Mouse (Mus musculus) heart, postnatal 4 days (tissue): ENCODE measurements around the gene Angpt4. TPM values are rescaled to one million over a fixed set of nuclear protein-coding genes. Genes with fewer than 3 reads are reported as not detected.
A peak's percentile ranks its signal among the peaks of the same experiment; 100 is the strongest.

ENCODE experiments used
- DNase-seq: peaks from one replicate; pipeline ENCODE4 v3.0.0; 2021
- total RNA-seq, 2 experiments: library from RNA; stranded (reverse); gene quantifications; 2 replicates each; pipeline ENCODE4 v1.2.3; 2021

Gene Angpt4
- total RNA-seq, result under 1 TPM; 0.14 to 0.18 TPM

GRCm38 (mm10) chr2:151910919-151911500, at the start of gene Angpt4:
TSS of gene Angpt4 (plus strand) at chr2:151911210.
- DNase-seq, result peak; percentile 25

- no peak for DNase-seq
Observed at GRCm38 (mm10) chr2:151862257-151862810, 48.7 kb upstream of the Angpt4 start.

GRCm38 (mm10) chr2:151864941-151865340, 46.1 kb upstream of the Angpt4 start:
- DNase-seq, result no peak

- DNase-seq, result peak; percentile 68
Observed at GRCm38 (mm10) chr2:151866487-151866886, 44.5 kb upstream of the Angpt4 start.

- DNase-seq, result no peak
Observed at GRCm38 (mm10) chr2:151868196-151868595, 42.8 kb upstream of the Angpt4 start.

GRCm38 (mm10) chr2:151874551-151874950, 36.5 kb upstream of the Angpt4 start:
- peak; percentile 51 for DNase-seq

- peak; percentile 73 for DNase-seq
Observed at GRCm38 (mm10) chr2:151876012-151876485, 35.0 kb upstream of the Angpt4 start.

- no peak for DNase-seq
Observed at GRCm38 (mm10) chr2:151878645-151879044, 32.4 kb upstream of the Angpt4 start.

- no peak for DNase-seq
Observed at GRCm38 (mm10) chr2:151879760-151880159, 31.2 kb upstream of the Angpt4 start.

GRCm38 (mm10) chr2:151891031-151891430, 20.0 kb upstream of the Angpt4 start:
- DNase-seq, result no peak

GRCm38 (mm10) chr2:151893122-151893774, 17.8 kb upstream of the Angpt4 start:
- DNase-seq, result no peak

GRCm38 (mm10) chr2:151894209-151894980, 16.6 kb upstream of the Angpt4 start:
- DNase-seq, result no peak

GRCm38 (mm10) chr2:151895911-151896310, 15.1 kb upstream of the Angpt4 start:
- no peak for DNase-seq

- no peak for DNase-seq
Observed at GRCm38 (mm10) chr2:151898106-151898505, 12.9 kb upstream of the Angpt4 start.

GRCm38 (mm10) chr2:151900845-151901244, 10.2 kb upstream of the Angpt4 start:
- no peak for DNase-seq

GRCm38 (mm10) chr2:151903267-151903666, 7.7 kb upstream of the Angpt4 start:
- DNase-seq, result no peak

GRCm38 (mm10) chr2:151903933-151904332, 7.1 kb upstream of the Angpt4 start:
- no peak for DNase-seq

GRCm38 (mm10) chr2:151904636-151905035, 6.4 kb upstream of the Angpt4 start:
- no peak for DNase-seq

- no peak for DNase-seq
Observed at GRCm38 (mm10) chr2:151907020-151907419, 4.0 kb upstream of the Angpt4 start.

GRCm38 (mm10) chr2:151909386-151909785, 1.6 kb upstream of the Angpt4 start:
- no peak for DNase-seq

- no peak for DNase-seq
Observed at GRCm38 (mm10) chr2:151910498-151910897, 512 bp upstream of the Angpt4 start.

GRCm38 (mm10) chr2:151911751-151912150, 741 bp downstream of the Angpt4 start:
- no peak for DNase-seq

GRCm38 (mm10) chr2:151914120-151914519, 3.1 kb downstream of the Angpt4 start:
- DNase-seq, result no peak
